Mouse (Mus musculus): Measurements from ENCODE around the gene Rgs6.

The Rgs6 gene

DNA sequence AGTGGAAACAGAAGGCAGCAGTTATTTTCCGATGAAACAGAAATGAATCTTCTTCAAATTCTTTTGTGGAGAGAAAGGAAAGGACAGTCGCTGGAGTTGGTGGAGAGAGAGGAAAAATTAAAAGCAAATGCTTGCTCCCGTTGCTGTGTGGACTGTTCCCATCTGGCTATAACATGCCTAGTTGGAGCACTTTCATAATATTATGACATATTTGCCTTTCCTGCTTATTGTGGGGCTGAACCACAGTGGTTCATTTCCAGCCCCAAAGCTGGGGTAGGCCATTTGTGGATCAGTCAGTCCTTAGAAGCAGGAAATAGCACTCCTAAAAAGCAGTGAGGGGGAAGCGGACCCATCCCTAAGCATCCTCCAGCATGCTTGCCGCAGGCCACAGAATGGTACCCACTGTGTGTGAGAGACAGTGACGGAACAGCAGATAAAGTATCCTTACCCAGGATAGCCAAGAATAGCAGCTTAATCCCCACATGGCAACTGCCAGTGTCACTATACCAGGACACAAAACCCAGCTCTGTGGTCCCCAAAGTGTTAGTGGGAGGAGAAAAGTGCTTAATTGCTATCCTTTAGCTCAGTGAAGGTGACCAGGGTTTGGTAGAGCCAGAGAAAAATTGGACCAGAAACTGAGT lies 456.0 kb downstream of the Rgs6 start:
- peak; percentile 14 to 18 for DNase-seq

DNA sequence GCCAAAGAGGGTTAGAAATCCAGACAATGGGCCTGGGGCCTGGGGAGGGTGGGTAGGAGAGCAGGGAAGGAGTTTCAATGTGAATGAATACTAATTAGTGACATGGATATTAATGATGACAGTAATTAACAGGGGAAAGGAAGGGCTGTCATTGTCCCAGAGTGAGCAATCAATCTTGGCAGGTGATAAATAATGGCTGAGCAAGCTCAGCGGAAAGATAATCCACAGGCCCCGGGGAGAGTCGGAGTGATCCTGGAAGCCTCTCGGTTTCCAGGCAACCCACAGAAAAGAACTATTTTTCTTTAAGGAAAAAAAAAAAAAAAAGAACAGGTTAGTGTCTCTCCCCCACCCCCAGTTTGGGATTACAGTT lies 456.5 kb downstream of the Rgs6 start:
- DNase-seq: peak; percentile 35 to 48

DNA sequence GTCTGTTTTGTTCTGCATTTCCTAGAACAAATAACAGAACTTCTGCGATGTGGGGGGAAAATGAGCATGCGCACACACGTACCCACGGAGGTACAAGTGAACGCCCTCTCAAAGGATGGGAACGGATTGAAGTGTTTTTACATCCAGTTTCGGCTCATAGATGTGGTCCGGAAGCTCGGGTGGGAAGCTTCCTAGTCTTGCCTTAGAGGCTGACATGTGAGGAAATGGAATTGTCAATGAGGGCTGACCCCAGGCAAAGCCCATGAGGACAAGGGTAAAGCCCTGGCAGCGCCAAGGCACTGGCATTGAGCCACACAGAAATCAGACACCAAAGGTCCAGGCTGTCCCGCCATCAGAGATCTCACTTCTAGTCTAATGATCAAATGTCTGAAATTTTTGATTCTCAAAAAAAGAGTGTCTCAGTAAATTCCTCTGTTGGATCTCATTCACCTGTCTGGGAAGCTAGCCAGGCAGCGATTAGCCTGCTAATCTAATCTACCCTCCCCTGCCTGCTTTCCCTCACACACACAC lies 457.0 kb downstream of the Rgs6 start:
- peak; percentile 80 to 82 for DNase-seq

DNA sequence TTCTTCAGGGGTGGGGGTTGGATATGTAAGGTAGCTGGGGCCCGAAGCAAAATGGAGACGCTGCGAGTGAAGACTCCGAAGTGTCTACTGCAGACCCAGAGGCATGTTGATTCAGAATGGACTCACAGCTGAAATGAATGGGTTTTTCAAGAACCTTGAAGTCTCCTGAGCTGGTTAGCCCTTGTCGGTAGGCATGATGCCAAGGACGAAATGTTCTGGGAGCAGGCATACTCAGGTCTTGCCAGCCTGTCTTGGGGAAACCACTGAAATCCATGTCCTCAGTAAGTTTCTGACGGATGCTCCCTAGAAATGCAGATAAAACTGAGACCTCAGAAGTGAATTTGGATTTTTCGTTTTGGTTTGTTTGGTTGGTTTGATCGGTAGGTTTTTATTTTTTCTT lies 458.6 kb downstream of the Rgs6 start:
- peak; percentile 19 to 29 for DNase-seq

DNA sequence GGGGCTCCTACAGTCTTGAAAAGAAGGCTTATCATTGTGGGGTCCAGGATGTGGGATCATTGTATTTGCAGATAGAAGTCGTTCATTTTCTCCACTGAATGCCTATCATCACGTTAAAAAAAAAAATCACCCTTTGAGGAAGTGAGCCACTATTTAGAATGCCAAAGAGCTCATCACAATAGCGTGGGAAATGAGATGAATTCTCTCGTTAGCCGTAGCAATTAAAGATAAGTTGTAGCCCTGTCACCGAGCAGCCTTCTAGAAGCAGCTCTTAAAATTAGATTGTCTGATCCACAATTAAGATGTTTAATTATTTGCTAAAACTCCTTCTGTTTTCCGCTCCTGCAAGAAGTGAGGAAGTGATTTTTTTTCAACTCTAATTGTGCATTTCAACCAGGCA lies 459.6 kb downstream of the Rgs6 start:
- DNase-seq: no peak

DNA sequence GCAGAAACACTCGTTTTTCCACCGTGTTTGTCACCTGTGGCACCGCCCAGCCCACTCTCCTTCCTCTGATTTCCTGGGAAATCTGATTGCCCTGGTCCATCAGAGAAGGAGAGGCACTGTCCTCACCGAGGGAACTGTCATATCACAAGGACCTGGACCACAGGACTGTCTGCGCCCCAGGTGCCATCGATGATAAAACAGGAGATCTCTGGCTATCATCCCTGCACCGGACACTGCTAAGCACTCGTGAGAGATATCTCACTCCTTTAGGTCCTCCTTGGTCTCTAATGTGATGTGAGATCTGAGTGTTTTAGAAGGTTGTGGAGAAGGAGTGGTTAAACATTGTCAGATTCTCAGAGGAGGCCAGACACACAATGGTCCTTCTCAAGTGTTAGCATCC lies 462.4 kb downstream of the Rgs6 start:
- no peak for DNase-seq

DNA sequence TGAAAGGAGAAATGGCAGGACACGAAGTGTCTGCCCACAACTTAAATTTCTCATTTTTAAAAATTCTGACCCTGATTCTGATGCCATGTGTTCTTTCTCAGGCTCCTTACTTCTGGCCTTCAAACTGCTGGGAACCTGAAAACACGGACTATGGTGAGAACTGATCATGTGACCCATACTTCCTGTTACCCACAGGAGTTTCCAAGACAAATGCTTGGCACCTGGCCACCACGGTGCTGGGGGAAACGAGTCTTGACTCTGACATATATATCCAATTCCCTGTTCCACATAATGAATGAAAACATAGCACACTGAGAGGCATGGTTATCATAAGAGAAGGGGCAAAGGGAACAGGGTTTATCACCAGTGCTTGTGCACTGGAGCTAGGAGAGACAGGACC lies 464.3 kb downstream of the Rgs6 start:
- no peak for DNase-seq

DNA sequence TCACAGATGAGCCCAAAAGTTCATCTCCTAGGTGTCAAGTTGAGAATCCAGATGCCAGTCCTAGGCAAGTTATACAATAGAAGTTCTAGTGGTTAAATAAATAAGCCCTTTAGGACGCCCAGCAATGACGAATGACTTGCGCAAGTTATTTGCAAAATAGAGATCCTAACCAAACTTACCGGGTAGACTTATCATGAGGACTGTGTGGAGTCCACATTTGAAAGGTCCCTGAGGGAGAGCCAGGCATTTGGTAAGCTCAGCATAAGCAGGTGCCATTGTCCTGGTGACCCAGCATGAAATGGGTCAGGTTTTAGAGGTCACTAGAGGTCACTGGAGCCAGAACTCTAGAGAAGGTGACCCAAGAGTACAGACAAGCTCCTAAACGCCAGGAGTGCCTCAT lies 467.6 kb downstream of the Rgs6 start:
- DNase-seq: no peak

DNA sequence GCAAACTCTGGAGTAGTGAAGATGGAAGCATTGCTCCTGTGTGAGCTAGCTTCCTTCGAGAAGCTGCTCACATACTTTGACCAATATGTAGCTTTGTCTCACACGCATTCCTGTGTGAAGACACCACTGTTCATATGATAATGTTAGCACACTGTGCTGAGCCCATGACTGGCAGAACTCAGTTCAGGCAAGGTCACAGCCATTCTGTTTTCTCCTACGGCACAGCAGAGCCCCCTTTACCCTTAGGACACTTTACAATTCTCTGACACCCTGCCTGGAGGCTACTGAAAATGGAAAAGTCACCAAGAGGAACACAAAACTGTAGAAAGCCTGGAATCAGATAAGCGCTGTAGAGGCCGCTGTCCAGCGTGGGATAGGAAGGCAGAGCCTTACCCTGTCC lies 478.3 kb downstream of the Rgs6 start:
- DNase-seq: no peak

DNA sequence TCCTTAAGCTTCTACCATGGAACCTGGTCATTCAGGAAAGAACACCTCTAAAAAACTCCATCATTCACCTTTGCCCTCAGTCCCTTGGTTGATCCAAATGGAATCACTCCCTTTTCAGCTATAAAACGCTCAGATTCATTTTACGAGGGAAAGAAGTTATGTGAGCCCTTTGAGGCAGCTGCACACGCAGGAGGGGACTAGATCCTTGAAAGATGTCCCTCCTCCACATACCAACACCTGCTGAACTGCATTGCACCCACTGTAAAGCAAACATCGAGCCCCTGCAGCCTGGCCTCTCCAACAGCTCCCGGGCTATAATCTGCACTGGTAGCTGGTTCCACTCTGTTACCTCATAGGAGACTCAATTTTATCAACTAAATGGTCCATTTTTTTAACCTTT lies 482.8 kb downstream of the Rgs6 start:
- no peak for DNase-seq

DNA sequence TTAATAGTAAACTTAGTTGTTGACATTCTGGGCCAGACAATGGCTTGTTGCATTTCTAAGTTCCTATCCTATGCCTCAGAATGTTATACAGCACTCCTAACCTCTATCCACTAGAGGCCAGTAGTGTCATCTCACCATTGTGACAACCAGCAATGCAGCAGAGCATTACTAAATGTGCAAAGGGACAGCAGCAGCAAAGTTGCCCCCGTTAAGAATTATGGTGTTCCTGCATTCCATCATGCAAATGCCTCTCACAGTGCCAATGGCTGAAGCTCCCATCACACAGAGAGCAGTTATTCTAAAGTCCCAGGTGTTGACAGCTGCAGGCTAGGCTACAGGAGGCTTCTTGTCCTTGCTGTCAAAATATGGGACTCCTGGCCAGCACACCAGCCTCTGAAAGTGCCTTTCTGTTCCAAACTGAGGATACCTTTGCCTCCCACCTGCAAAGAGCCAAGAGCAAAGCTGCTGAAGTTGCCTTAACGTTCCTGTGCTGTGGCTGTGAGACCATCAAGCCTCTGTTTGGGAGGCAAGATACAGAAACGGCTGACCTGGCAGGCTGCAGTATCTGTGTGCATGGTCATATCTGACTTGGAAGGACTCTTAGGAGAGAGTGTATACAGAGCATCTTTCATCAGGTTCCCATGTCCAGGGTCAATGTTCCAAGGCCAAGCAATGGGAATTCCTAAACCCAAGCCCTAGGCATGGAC lies 484.2 kb downstream of the Rgs6 start:
- peak; percentile 46 to 67 for DNase-seq

DNA sequence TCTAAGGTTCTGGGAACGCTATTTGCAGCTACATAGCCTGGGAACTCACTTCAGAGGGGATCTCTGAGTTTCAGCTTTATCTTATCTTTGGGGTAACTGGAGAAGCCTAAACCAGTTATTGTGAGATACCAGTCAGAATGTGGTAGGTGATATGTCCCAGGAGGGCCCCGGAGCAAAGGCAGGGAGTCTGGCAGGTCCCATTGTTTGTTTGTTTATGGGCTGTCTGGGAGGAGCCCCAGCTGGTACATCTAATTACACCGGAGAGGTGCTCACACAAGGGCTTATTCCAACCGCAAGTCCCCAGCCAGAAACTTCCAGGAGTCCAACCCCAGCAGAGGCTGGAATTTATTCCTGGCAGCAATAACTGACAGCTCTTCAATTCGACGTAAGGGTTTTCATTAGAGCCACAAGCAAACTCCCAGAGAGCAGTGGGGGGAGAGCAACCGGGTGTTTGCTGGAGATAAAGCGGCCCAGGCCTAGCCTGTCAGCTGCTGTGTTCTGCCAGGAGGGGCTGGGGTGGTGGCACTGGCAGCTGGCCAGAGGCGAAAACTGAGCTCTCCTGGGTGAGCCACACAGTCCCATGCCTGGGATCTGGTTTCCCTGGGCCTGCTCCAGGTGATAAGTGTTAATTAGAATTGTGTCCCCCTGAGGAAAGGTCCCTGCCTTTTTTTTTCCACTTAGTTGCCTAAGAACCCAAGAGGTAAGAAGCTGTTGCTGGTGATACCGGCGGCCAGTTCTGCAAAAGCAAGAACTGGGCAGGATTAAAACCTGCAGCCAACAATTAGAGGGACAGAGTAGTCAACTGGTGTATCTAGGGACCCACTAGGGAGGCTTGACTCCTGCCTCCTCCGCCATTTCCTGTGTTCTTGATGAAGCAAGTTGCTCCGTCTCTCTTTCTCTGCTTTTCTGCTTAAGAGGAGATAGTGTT lies 485.1 kb downstream of the Rgs6 start:
- peak; percentile 60 to 70 for DNase-seq

DNA sequence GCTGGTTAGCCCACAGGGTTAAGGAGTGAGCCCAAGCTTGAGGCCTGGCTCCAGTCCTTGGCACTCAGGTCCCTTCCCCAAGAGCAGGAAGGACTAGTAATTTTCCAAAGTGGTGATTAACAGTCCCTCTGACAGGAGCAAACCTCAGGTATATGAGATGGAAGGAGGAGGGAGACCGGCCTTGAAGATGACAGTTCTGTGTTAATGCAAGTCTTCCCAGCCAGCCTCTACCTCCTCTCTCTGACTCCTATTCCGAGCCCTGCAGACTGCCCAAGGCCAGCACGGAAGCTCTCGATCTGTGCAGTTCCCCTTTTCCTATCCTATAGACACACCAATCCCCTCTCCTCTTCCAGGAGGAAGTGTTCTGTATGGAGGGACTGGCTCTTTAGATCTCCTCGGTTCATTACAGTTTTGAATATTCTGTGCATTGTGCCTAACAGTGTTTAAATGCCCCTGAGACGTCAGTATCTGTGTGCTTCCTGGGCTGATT lies 485.8 kb downstream of the Rgs6 start:
- DNase-seq: no peak

DNA sequence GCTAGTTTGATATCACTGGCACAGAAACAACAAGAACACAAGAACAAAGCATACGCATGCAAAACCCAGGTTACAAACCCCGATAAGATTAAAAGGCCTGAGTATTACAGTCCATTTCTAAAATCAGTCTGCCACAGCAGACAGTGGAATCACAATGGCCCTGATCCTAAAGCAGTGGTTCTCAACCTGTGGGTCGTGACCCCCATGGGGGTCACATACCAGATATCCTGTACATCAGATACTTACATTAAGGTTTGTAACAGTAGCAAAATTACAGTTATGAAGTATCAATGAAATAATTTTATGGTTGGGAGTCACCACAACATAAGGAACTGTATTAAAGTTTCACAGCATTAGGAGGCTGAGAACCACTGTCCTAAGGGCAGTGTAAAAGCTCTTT lies 488.1 kb downstream of the Rgs6 start:
- DNase-seq: no peak

DNA sequence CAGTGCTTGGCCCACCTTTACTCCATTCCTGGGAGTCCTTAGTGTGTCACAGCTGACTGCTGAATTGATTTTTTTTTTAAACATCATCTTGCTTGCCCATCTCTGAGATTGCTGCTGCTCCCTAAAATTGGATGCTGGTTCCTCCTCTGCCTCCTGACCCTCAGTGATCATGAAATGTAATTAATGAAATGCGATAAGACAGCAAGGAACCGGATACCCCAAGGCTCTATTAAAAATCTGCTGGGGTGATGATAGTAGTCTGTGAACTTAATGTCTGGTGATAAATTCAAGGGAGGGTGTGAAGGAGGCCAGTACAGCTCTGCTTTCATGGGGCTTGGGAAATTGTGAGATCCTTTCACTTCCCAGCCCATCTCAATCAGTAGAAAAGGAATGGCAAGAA lies 489.4 kb downstream of the Rgs6 start:
- DNase-seq: no peak

DNA sequence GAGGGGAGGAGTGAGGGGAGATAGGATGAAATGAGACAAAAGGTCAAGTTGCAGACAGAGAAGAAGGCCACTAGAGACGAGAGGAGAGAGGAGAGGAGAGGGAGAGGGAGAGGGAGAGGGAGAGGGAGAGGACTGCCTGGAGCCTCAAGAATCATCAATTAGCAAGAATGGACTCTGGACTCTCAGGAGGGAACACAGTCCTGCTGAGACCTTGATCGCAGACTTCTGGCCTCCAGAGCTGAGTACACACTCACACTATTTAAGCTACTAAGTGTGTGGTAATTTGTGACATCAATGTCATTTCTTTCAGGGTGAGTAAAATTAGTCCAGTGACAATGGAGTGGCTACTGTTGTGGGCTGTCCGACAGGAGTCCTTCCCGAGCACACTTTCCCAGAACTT lies 495.3 kb downstream of the Rgs6 start:
- no peak for DNase-seq

DNA sequence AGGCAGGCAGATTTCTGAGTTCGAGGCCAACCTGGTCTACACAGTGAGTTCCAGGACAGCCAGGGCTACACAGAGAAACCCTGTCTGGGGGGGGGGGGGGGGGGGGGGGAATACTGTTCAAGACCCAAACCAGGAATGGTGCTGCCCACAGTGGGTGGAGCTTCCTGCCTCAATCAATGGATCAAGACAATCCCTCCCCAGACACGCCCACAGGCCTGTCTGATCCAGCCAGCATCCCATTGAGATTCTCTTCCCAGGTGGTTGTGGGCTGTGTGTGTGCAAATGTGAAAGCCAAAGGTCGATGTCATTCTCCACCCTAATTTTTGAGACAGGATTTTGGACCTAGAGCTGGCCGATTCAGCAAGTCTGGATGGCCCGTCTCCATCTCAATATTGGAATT lies 496.5 kb downstream of the Rgs6 start:
- DNase-seq: no peak

DNA sequence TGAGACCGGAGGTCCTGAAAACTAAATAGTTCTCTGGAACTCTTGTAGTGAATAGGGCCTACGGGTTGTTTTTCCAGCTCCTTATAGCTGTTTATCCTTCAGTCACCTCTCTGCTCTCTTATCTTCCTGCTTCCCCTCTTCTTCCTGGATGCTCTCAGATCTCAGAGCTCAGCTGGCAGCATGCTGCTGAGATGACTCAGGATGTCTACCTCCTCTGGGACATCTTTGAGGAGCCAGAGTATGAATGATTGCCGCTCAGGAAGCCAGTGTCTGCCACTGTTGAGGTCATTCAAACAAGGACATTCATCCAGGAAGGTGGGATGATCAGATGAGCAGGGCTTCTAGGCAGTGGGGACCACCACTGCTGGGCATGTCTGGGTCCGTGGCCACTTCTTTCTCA lies 498.9 kb downstream of the Rgs6 start:
- no peak for DNase-seq

DNA sequence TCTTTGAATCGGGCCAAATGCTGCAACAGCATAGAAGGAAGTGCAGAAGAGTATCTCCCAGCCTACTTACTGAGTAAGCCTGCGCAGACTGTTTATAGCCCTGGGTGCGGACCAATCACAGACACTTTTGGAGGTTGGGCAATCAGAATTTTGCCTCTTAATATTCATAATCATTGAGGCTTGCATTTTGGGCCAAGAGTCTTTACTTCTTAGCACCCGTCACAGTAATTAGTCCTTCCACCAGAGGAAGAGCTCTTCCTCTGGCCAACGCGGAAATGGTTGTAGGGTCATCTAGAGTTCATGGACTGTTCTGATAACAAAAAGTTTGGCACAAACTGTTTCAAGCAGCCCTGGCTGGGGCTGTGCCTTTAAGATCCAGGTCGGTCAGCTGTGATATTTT lies 499.5 kb downstream of the Rgs6 start:
- no peak for DNase-seq

DNA sequence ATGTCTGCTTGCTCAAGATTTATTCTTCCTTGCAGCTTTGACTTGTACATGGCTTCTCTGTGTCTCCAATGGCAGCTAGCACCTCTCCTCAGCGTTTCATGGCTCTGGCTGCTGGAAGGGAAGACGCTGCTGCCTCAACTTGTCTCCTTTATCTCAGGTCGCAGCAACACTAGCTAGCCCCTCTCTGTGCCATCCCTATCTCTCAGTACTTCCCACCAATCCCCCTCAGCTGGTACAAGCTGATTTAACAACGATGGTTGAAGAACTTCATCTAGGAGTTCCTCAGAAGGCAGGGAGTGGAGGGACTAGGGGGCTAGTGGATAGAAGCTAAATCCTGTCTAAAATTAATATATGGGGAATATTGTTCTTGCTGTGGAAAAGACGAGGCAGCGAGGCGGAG lies 503.9 kb downstream of the Rgs6 start:
- DNase-seq: no peak

DNA sequence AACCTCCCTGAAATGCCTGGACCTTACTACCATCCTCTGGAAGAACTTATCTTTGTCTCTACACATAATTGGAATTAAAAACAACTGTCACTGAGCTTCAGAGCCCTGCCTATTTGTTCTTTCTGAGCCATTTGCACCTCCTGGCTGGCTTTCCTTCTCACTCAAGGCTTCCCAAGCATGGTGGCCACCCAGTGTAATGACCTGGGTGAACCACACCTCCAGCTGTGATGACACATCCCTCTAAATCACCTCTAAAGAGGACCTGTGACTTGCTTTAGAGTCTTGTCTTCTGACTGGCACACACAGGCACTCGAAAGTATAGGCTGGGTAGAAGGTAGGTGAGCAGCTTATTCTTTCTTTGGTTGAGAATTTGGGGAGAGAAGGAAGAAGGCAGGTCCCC lies 509.7 kb downstream of the Rgs6 start:
- DNase-seq: no peak

DNA sequence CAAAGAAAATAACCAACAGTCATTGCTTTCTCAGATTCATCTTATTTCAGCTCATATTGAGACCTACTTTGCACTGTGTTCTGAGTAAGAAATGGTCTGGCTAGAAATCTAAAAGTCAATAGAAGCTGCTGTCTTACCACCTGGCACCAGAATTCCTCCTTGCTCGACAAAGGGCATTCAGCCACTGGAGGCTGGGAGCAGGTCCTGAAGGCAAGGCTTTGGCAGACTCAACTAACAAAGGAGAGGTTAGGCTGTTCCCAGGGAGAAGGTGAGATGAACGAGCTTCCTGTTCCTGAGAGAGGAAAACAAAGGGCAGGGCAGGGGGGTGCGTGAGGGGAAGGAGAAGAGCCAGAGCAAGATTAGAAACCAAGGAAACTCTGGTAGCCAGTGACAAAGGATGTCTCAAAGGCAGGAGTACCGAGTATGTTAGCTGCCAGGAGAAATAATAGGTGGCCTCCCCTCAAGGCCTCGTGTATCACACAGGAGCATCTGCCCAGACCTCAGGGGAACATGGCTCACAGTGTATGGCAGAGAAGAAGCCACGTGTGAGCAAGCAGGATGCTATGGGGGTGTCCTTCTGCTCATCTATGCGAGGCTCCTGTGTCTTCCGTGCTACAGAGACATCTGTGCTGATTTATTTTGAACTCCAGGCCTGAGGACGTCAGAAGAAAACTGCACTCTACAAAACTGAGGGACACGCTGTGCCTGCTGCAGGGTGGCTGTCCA lies 510.7 kb downstream of the Rgs6 start:
- peak; percentile 37 to 53 for DNase-seq

DNA sequence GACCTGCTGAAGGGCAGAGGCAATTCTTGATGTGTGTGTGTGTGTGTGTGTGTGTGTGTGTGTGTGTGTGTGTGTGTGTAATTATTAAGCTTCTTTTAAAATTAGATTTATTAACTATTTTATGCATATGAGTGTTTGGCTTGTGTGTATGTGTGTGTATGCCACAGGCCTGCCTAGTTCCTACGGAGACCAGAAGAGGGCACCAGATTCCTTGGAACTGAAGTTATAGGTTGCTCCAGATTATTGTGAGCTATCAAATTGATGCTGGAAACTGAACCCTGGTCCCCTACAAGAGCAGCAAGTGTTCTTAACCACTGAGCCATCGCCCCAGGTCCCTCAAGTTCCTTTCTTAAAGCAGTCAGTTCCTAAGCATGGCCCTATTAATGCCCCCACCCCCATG lies 511.8 kb downstream of the Rgs6 start:
- DNase-seq: peak in 1 of 2 experiments; percentile 49
